Mouse (Mus musculus) embryonic facial prominence, embryonic 14.5 days (tissue): ENCODE data around the gene Tmem88. TPM values are rescaled to one million over a fixed set of nuclear protein-coding genes. Genes with fewer than 3 reads are reported as not detected.

Experiments used
- ATAC-seq: fragments of 200-750 bp; cut with Nextera tagmentation; 2 replicates; pipeline ENCODE4 v1.8.0; 2017; ENCODE audit warnings: low read depth, moderate number of reproducible peaks, moderate TSS enrichment
- DNase-seq: peaks from one replicate; pipeline ENCODE4 v3.0.0-alpha.2; 2015; ENCODE audit warnings: low spot score
- H3K27ac ChIP-seq: fragments of 300-500 bp; sonication (generic); replicated peaks from 2 replicates; pipeline ENCODE4 v1.5.1; 2014; ENCODE audit warnings: low read depth, mild to moderate bottlenecking, low read length, moderate library complexity
- H3K27me3 ChIP-seq: fragments of 300-500 bp; sonication (generic); replicated peaks from 2 replicates; pipeline ENCODE4 v1.6.1; 2014; ENCODE audit warnings: low read length; ENCODE audit not compliant: control insufficient read depth, insufficient read depth
- H3K36me3 ChIP-seq: fragments of 300-500 bp; sonication (generic); 2 replicates; pipeline ENCODE4 v1.6.1; 2014; ENCODE audit warnings: low read length, mixed read lengths; ENCODE audit not compliant: control insufficient read depth, insufficient read depth
- H3K4me1 ChIP-seq: fragments of 300-500 bp; sonication (generic); 2 replicates; pipeline ENCODE4 v1.6.1; 2014; ENCODE audit warnings: antibody characterized with exemption, low read length; ENCODE audit not compliant: control insufficient read depth, insufficient read depth
- H3K4me2 ChIP-seq: fragments of 300-500 bp; sonication (generic); 2 replicates; pipeline ENCODE4 v1.6.1; 2014; ENCODE audit warnings: low read depth, mild to moderate bottlenecking, low read length, moderate library complexity, mixed read lengths
- H3K4me3 ChIP-seq: fragments of 300-500 bp; sonication (generic); 2 replicates; pipeline ENCODE4 v1.5.1; 2014; ENCODE audit warnings: low read depth, mild to moderate bottlenecking, low read length
- H3K9ac ChIP-seq: fragments of 300-500 bp; sonication (generic); 2 replicates; pipeline ENCODE4 v1.6.1; 2014; ENCODE audit warnings: low read depth, mild to moderate bottlenecking, low read length, moderate library complexity, mixed read lengths
- H3K9me3 ChIP-seq: fragments of 300-500 bp; sonication (generic); 2 replicates; pipeline ENCODE4 v1.6.1; 2016; ENCODE audit warnings: low read length; ENCODE audit not compliant: control insufficient read depth
- whole genome bisulfite sequencing: fragments of 180-500 bp; shearing (Covaris S2); extraction: QIAGEN DNeasy Blood & Tissue Kit; methylation state at CpG from one replicate; pipeline ENCODE4 v1.1.7; 2014; 5-methylcytosine and 5-hydroxymethylcytosine counted together
- polyA plus RNA-seq: library from polyadenylated mRNA; unstranded; fragments of >200 nt; fragmentation: Nextera tagmentation; extraction: Ambion mirVana; gene quantifications from 2 replicates; pipeline ENCODE4 v1.2.1, GENCODE M21; 2014

The Tmem88 gene
- polyA plus RNA-seq, 1 experiment from 2014 or later: 19.2 TPM

DNA sequence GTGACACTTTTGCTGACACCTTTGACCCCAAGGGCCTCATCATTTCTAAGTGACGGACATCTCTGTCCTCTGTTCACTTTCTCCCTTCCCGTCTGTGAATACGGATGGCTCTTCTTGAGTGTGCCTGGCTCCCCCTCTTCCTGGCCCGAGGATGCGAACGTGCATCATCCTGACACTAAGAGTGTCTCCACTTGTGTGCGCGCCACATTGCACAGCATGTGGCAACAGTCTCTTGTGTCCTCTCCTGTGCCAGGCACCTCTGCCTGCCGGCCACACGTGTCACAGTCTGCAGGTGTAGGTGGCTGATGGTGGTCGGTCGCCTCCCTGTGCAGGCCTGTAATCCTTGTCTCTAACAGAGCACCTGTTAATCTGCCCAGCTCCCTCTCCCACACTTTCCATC lies 26.4 kb downstream of the Tmem88 start:
- no peak for DNase-seq
- peak overlapping the region; percentile 47 for H3K9ac ChIP-seq
- peaks cover 27% of the 10 kb centered on the region for H3K36me3 ChIP-seq
- peaks cover 18% of the 10 kb centered on the region for H3K4me1 ChIP-seq
- H3K9me3 ChIP-seq: no peaks in the 10 kb centered on the region
- 49% methylated on average over 12 of the region's 12 CpGs for WGBS
- peak overlapping the region; percentile 100 for H3K27ac ChIP-seq
- no peak for ATAC-seq
- no peak overlapping the region for H3K4me3 ChIP-seq
- peak overlapping the region; percentile 41 for H3K4me2 ChIP-seq
- H3K27me3 ChIP-seq: no peaks in the 10 kb centered on the region

DNA sequence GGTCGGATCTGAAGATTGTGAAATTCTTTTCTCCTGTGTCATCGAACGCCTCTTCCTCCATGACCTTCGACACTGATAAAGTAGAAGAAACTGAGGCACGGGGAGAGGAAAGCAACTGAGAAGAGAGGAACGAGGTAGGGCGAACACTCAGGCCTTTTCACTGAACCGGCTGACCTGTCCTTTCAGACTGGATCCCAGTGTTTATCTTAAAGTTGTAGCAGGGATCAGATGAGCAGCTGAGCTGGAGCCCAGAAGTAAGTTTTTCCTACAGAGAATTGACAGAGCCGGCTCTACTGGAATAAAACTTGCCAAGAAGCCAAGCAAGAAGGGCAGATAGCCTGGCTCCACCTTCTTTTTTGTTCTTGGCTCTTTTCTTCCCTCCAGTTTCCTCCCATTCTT lies 27.2 kb downstream of the Tmem88 start:
- DNase-seq (no peak), ATAC-seq (no peak)
- Histone ChIP-seq H3K4me1 (peaks cover 20% of the 10 kb centered on the region), H3K27me3 (no peaks in the 10 kb centered on the region), H3K4me2 (peak overlapping the region; percentile 41), H3K36me3 (peaks cover 23% of the 10 kb centered on the region), H3K9ac (peak overlapping the region; percentile 47; the same call in 1 of the 2 replicates), H3K4me3 (peak overlapping the region; percentile 10; the same call in 1 of the 2 replicates), H3K27ac (peak overlapping the region; percentile 100), H3K9me3 (no peaks in the 10 kb centered on the region)
- WGBS: 23% methylated on average over 9 of the region's 9 CpGs

DNA sequence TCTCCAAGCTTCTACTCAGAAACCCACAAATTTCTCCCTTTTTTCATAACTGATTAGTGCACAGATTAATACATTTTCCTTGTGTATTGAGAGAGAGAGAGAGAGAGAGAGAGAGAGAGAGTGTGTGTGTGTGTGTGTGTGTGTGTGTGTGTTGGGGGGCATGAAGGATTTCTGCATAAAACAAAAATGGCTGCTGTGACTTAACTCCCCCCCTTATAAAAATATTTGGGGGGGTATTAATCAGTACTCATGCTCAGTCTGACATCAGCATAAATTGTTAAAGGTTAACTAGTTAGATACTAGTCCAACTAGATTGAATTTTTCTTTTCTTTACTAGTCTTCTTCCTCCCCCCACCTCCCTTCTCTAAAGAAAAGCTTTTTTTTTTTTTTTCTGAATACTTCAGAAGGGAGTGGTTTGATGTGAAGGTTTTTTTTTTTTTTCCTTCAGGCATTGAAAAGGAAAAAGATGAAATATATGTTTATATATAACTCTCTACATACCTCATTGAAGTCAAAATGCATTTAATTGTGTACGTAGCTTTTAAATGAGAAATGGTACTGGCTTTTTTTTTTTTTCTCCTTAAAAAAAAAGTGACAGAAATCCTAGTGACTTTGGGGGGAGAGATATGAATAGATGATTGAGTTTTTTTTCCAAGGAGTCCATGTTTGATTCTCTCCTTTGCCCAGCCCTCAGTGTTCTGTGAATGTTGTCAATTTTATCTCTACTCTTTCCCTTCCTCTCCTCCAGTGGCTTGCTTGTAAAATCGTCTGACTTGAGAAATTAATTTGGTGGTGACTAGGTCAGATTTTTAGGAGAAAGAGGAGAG lies 27.8 kb downstream of the Tmem88 start:
- H3K4me3 ChIP-seq: peak overlapping the region; percentile 95
- H3K27ac ChIP-seq: peak overlapping the region; percentile 100
- H3K36me3 ChIP-seq: peaks cover 23% of the 10 kb centered on the region
- peaks cover 26% of the 10 kb centered on the region for H3K4me1 ChIP-seq
- H3K27me3 ChIP-seq: no peaks in the 10 kb centered on the region
- DNase-seq (no peak), ATAC-seq (no peak)
- no peaks in the 10 kb centered on the region for H3K9me3 ChIP-seq
- peak overlapping the region; percentile 100 for H3K9ac ChIP-seq
- peak overlapping the region; percentile 73 for H3K4me2 ChIP-seq
- WGBS: 15% methylated on average over 2 of the region's 2 CpGs

GRCm38 (mm10) chr11:69369215-69369989 lies 28.6 kb downstream of the Tmem88 start, which contains the start of gene Chd3:
TSS of gene Chd3 (minus strand) at chr11:69369406.
- Histone ChIP-seq H3K27ac (peak within 1 kb of the TSS; percentile 100), H3K4me2 (peak within 1 kb of the TSS; percentile 73), H3K36me3 (peaks cover 21% of the 10 kb centered on the region), H3K9ac (peak within 1 kb of the TSS; percentile 100), H3K9me3 (no peaks in the 10 kb centered on the region), H3K4me3 (peak within 1 kb of the TSS; percentile 95), H3K4me1 (peaks cover 34% of the 10 kb centered on the region), H3K27me3 (no peaks in the 10 kb centered on the region)
- under 1% methylated on average over 17 of the region's 34 CpGs for WGBS
- no peak for ATAC-seq
- DNase-seq: peak; percentile 44

DNA sequence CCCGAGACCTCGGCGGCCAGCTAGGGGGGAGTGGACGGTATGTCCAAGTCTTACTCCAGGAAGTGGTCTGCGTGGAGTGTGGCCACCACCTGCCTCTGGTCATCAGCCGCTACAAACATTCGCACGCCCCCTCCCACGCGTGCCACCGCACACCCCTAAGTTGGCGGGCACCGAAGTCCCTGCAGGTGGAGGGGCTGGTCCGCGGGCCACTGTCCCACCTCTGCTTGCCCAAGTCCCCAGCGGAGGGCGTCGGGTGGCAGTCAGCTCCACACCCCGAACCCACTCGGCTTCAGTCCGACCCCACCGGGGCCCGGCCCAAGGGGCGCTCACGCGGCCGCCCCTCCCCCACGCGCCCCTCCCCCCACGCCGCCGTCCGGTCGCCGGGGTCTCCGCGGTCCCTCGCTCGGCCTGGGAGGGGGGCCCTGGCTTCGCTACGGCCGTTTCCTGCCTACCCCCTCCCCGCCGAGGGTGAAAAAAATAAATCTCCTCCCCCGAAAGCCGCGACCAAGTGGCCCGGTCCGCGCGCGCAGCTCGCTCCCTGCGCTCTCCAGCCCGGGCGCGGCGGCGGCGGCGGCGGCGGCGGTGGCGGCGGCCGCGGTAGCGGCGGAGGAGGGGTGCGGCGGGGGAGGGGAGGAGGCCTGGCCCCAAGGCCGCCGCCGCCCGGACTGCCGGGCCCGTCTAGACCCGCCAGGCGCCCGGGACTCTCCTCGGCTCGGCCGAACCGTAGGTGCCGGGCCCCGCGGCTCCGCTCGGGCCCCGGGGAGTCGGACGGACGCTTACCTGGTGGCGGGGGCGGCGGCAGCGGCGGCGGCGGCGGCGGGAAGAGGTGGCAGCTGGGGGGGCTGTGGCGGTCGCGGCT lies 29.4 kb downstream of the Tmem88 start:
- WGBS: 0% methylated on average over 16 of the region's 106 CpGs
- Histone ChIP-seq H3K4me1 (peaks cover 38% of the 10 kb centered on the region), H3K27ac (peak overlapping the region; percentile 100), H3K9ac (peak overlapping the region; percentile 100), H3K4me2 (peak overlapping the region; percentile 73), H3K27me3 (no peaks in the 10 kb centered on the region), H3K36me3 (peaks cover 22% of the 10 kb centered on the region), H3K9me3 (no peaks in the 10 kb centered on the region), H3K4me3 (peak overlapping the region; percentile 95)
- no peak for ATAC-seq
- peak; percentile 47 for DNase-seq

- H3K27me3 ChIP-seq: no peaks in the 10 kb centered on the region
- peak; percentile 52 for DNase-seq
- H3K9me3 ChIP-seq: no peaks in the 10 kb centered on the region
- peak overlapping the region; percentile 100 for H3K9ac ChIP-seq
- peaks cover 38% of the 10 kb centered on the region for H3K4me1 ChIP-seq
- peak overlapping the region; percentile 95 for H3K4me3 ChIP-seq
- no peak for ATAC-seq
- WGBS: under 1% methylated on average over 20 of the region's 22 CpGs
- peaks cover 22% of the 10 kb centered on the region for H3K36me3 ChIP-seq
- H3K27ac ChIP-seq: peak overlapping the region; percentile 100
- H3K4me2 ChIP-seq: peak overlapping the region; percentile 73
These were observed 30.2 kb downstream of the Tmem88 start for GRCm38 (mm10) chr11:69367616-69368355.

DNA sequence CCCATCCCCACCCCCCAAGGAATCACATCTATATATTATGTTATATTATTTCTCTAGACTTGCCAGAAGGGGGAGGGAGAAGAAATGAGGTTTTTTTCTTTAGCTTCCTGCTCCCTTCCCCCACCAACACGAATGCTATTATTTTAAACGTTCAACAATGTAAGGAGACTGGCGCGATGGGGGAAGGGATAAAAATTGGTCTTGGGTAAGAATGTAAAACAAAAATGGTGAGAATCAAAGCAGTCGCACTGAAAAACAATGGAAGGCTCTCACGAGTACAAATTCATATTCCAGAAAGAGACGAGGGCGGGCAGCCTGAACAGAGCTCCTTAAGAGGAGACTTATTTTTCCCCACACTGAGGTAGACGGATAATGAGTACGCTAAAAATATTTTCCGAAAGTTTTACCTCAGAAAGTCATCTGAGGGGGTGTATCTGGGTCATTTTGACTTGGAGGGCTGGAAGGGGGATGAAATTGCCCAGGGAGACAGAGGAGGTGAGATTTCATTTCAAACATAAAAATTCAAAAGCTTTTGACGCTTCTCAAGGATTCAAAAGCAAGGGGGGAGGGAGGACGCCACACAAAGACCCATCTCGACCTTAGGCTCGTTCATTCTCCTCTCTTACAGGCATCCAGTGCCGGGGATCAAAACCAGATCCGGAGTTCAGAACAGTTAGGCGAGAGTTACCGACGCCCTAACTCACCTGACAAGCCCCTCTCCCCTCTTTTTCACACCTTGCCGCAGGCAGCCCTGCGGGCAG lies 31.0 kb downstream of the Tmem88 start:
- Histone ChIP-seq H3K27me3 (no peaks in the 10 kb centered on the region), H3K27ac (peak overlapping the region; percentile 100), H3K9me3 (no peaks in the 10 kb centered on the region), H3K4me2 (peak overlapping the region; percentile 73), H3K4me3 (peak overlapping the region; percentile 95), H3K4me1 (peaks cover 36% of the 10 kb centered on the region), H3K36me3 (peaks cover 22% of the 10 kb centered on the region), H3K9ac (peak overlapping the region; percentile 100)
- DNase-seq (peak; percentile 38), ATAC-seq (peak; percentile 2; the same call in 1 of the 2 replicates)
- under 1% methylated on average over 22 of the region's 22 CpGs for WGBS
